Mouse (Mus musculus): ENCODE measurements around the gene Cfi. TPM values are rescaled to one million over a fixed set of nuclear protein-coding genes. Genes with fewer than 3 reads are reported as not detected.

Cfi gene
- polyA plus RNA-seq, 1 experiment from 2014 or later = 0.56 TPM

DNA sequence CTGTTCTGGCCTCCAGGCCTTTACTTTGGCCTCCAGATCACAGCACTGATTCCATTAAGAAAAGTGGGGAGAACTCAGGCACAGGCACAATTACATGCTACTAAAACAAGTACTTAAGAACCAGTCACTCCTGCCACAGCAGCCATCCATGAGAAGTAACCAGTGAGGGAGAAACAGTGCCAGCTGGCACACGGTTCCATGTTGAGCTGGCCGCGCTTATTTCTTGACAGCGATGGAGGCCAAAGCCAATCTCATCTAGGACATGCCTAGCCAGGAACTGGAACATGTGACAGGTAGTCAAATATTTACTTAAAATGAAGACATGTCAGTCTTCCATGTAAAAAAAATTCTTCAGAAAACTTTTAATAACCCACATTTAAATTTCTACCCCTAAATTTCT is 11.5 kb upstream of the Cfi start:
- ATAC-seq (ENCODE audit: low FRiP score) (no peak), DNase-seq (ENCODE audit: low spot score) (no peak)
- Histone ChIP-seq H3K9me3 (ENCODE audit: control insufficient read depth, low read length) (no peaks in the 10 kb centered on the region), H3K4me1 (replicated peaks; ENCODE audit: control insufficient read depth, insufficient read depth, low read length) (no peaks in the 10 kb centered on the region), H3K4me3 (replicated peaks; ENCODE audit: low read length) (no peak overlapping the region), H3K4me2 (replicated peaks) (no peak overlapping the region), H3K27ac (no peak overlapping the region), H3K27me3 (ENCODE audit: control insufficient read depth, insufficient read depth, low read length) (no peaks in the 10 kb centered on the region), H3K9ac (no peak overlapping the region), H3K36me3 (replicated peaks; ENCODE audit: control insufficient read depth, insufficient read depth) (peaks cover 41% of the 10 kb centered on the region)
- WGBS = 97% methylated on average over 4 of the region's 4 CpGs

DNA sequence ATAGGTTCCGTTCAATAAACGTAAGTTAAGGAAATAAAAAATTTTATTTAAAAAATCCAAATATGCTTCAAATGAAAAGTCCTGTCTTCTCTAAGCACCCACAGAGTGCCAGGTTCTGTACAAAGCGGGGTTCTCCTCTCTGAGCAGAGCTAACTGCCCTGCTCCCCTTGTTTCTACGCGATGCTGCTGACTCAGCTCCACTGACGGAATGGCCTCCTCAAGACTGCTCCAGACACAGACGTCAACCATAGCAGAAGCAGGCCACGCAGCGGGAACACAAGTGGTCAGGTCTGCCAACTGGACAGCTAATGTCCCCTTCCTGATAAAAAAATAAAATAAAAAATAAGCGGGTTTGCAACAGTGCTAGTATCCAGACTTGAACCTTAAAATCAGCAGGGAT is 10.8 kb upstream of the Cfi start:
- 93% methylated on average over 10 of the region's 10 CpGs for WGBS

DNA sequence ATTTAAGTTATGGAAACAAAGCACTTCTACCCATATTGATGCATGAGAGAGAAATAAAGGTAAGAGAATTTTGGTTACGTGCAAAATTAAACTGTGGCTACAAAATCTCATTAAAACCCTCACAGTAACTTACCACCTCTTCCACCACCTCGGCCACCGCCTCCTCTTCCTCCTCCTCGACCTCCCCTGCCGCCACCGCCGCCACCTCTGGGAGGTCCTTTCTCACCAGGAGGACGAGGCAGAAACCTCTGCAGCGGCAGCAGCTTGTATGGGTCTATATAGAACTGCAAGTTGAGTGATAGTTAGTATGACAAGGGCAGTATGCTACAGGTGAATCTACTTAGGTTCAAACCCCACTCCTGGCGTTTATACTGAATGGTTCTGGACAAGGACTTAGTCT is 9.0 kb upstream of the Cfi start:
- H3K27ac ChIP-seq = no peak overlapping the region
- H3K4me1 ChIP-seq (replicated peaks; ENCODE audit: control insufficient read depth, insufficient read depth, low read length) = peaks cover 10% of the 10 kb centered on the region
- H3K9ac ChIP-seq = no peak overlapping the region
- no peak overlapping the region for H3K4me2 ChIP-seq (replicated peaks)
- ATAC-seq (ENCODE audit: low FRiP score) (no peak), DNase-seq (ENCODE audit: low spot score) (no peak)
- H3K9me3 ChIP-seq (ENCODE audit: control insufficient read depth, low read length) = no peaks in the 10 kb centered on the region
- H3K27me3 ChIP-seq (ENCODE audit: control insufficient read depth, insufficient read depth, low read length) = no peaks in the 10 kb centered on the region
- WGBS = 89% methylated on average over 10 of the region's 10 CpGs
- H3K36me3 ChIP-seq (replicated peaks; ENCODE audit: control insufficient read depth, insufficient read depth) = peaks cover 41% of the 10 kb centered on the region
- H3K4me3 ChIP-seq (replicated peaks; ENCODE audit: low read length) = no peak overlapping the region

More for the DNA sequence above, 10.8 kb upstream of the Cfi start:
- H3K4me1 ChIP-seq (replicated peaks; ENCODE audit: control insufficient read depth, insufficient read depth, low read length) = peaks cover 6% of the 10 kb centered on the region
- no peak overlapping the region for H3K27ac ChIP-seq
- DNase-seq (ENCODE audit: low spot score) (no peak), ATAC-seq (ENCODE audit: low FRiP score) (no peak)
- no peaks in the 10 kb centered on the region for H3K27me3 ChIP-seq (ENCODE audit: control insufficient read depth, insufficient read depth, low read length)
- peaks cover 41% of the 10 kb centered on the region for H3K36me3 ChIP-seq (replicated peaks; ENCODE audit: control insufficient read depth, insufficient read depth)
- no peak overlapping the region for H3K4me2 ChIP-seq (replicated peaks)
- H3K4me3 ChIP-seq (replicated peaks; ENCODE audit: low read length) = no peak overlapping the region
- no peak overlapping the region for H3K9ac ChIP-seq
- H3K9me3 ChIP-seq (ENCODE audit: control insufficient read depth, low read length) = no peaks in the 10 kb centered on the region

DNA sequence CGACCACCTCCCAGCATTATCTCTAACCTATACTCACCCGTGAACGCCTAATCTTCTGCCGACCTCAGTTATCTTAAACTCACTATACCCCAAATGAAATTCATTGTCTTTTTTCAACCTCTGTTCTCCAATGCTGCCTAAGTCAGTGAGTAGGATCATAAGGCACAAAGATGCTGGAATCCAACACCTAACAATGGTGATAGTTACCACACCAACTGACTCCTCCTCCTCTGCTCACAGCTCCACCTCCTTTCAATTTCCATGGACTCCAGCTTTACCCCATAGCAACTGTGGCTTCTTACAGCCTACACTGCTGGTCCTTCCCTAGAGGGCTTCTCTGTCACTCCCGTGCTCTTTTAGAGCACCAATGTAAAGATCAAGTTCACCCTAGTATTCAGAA is 8.0 kb upstream of the Cfi start:
- ATAC-seq (ENCODE audit: low FRiP score) (no peak), DNase-seq (ENCODE audit: low spot score) (no peak)
- no peak overlapping the region for H3K4me3 ChIP-seq (replicated peaks; ENCODE audit: low read length)
- H3K9me3 ChIP-seq (ENCODE audit: control insufficient read depth, low read length) = no peaks in the 10 kb centered on the region
- H3K27me3 ChIP-seq (ENCODE audit: control insufficient read depth, insufficient read depth, low read length) = no peaks in the 10 kb centered on the region
- H3K36me3 ChIP-seq (replicated peaks; ENCODE audit: control insufficient read depth, insufficient read depth) = peaks cover 41% of the 10 kb centered on the region
- H3K4me1 ChIP-seq (replicated peaks; ENCODE audit: control insufficient read depth, insufficient read depth, low read length) = peaks cover 10% of the 10 kb centered on the region
- H3K27ac ChIP-seq = no peak overlapping the region
- WGBS = 95% methylated on average over 5 of the region's 5 CpGs
- H3K9ac ChIP-seq = no peak overlapping the region
- H3K4me2 ChIP-seq (replicated peaks) = no peak overlapping the region

DNA sequence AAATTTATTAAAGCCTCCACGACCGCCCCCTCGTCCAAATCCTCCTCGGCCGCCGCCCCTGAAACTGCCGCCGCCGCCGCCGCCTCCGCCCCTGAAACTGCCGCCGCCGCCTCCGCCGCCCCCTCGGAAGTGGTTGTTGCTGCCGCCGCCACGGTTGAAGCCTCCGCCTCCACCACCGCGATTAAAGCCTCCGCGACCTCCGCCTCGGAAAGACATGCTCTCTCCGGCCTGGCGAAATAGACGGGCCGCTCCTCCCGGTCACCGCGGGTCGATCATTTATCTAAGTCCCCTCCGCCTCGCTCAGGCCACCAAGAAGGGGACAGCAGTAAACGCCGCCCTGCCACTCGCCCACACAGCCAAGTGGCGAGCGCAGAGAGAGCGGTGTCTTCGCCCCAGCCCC is 5.1 kb upstream of the Cfi start:
- DNase-seq (ENCODE audit: low spot score) = no peak
- peaks cover 18% of the 10 kb centered on the region for H3K36me3 ChIP-seq (replicated peaks; ENCODE audit: control insufficient read depth, insufficient read depth)
- H3K9me3 ChIP-seq (ENCODE audit: control insufficient read depth, low read length) = no peaks in the 10 kb centered on the region
- peak overlapping the region; percentile 85 for H3K4me2 ChIP-seq (replicated peaks)
- peak overlapping the region; percentile 94 for H3K27ac ChIP-seq
- H3K9ac ChIP-seq = peak overlapping the region; percentile 74
- peaks cover 10% of the 10 kb centered on the region for H3K4me1 ChIP-seq (replicated peaks; ENCODE audit: control insufficient read depth, insufficient read depth, low read length)
- under 1% methylated on average over 45 of the region's 45 CpGs for WGBS
- H3K27me3 ChIP-seq (ENCODE audit: control insufficient read depth, insufficient read depth, low read length) = no peaks in the 10 kb centered on the region
- peak overlapping the region; percentile 99 for H3K4me3 ChIP-seq (replicated peaks; ENCODE audit: low read length)
- no peak for ATAC-seq (ENCODE audit: low FRiP score)

DNA sequence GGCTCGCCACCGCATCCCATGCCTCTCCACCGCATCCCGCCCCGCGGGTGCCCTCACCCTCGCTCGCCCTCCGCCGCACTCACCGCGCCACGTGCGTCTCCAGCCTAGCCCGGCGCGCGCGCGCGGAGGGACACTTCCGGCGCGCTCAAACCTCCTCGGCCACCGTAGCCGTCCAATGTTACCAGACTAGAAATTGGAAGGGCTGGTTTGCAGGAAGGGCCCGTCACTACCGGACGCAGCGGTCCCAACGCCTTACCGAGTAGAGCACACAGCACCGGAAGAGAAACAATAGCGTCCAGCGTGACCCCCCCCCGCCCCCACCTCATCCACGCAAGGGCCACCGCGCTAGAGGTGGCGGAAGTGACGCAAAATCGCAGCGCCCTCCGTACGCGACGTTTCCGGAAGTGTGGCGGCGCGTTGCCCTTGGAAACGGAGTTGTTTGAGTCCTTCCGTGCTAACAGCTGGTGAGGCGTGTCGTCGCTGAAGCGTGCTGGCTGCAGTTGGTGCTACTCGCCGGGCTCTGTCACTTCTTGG is 4.6 kb upstream of the Cfi start, which contains the start of gene Gar1:
Gene Gar1, minus strand, starts transcription at position 362 of the 534 bp plus-strand sequence.
- Histone ChIP-seq H3K4me3 (replicated peaks; ENCODE audit: low read length) (peak within 1 kb of the TSS; percentile 99), H3K9ac (peak within 1 kb of the TSS; percentile 74), H3K4me2 (replicated peaks) (peak within 1 kb of the TSS; percentile 85), H3K4me1 (replicated peaks; ENCODE audit: control insufficient read depth, insufficient read depth, low read length) (peaks cover 10% of the 10 kb centered on the region), H3K36me3 (replicated peaks; ENCODE audit: control insufficient read depth, insufficient read depth) (peaks cover 13% of the 10 kb centered on the region), H3K27me3 (ENCODE audit: control insufficient read depth, insufficient read depth, low read length) (no peaks in the 10 kb centered on the region), H3K9me3 (ENCODE audit: control insufficient read depth, low read length) (no peaks in the 10 kb centered on the region), H3K27ac (peak within 1 kb of the TSS; percentile 94)
- WGBS = under 1% methylated on average over 60 of the region's 60 CpGs
- DNase-seq (ENCODE audit: low spot score) (peak; percentile 98), ATAC-seq (ENCODE audit: low FRiP score) (peak; percentile 95)

DNA sequence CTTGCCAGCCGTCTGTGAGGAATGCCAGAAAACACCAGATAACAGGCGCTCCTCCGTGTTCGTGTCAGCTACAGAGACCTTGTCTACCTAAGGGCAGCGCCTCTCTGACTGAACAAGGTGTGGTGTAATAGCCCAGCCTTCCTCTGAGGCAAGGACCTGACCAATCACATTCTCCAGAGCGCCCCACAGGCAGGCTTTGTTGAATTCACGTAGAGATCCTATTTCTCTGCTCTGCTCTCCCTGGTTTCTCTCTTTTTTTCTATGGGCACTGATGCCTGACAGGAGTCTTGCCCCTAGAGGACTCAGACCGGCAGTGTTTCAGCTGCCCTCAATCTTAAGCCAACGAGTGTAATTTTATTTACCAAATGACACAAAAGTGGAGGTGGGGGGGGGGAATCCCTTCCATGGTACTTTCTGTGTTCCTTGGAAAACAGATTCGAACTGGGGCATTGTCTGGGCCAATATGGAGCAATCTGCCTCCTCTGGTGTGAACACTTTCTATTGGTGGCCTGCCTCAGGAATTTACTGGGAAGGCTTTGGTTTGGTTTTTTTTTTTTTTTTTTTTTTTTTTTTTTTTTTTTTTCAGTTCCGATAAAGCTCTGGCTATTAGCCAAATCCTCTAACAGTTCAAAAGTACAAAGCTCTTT is 490 bp downstream of the Cfi start:
- no peaks in the 10 kb centered on the region for H3K9me3 ChIP-seq (ENCODE audit: control insufficient read depth, low read length)
- H3K27me3 ChIP-seq (ENCODE audit: control insufficient read depth, insufficient read depth, low read length) = no peaks in the 10 kb centered on the region
- H3K27ac ChIP-seq = no peak overlapping the region
- ATAC-seq (ENCODE audit: low FRiP score) = no peak
- H3K9ac ChIP-seq = no peak overlapping the region
- peak overlapping the region; percentile 28 for H3K4me2 ChIP-seq (replicated peaks)
- WGBS = 21% methylated on average over 11 of the region's 11 CpGs
- no peak for DNase-seq (ENCODE audit: low spot score)
- H3K4me3 ChIP-seq (replicated peaks; ENCODE audit: low read length) = no peak overlapping the region
- H3K4me1 ChIP-seq (replicated peaks; ENCODE audit: control insufficient read depth, insufficient read depth, low read length) = no peaks in the 10 kb centered on the region
- no peaks in the 10 kb centered on the region for H3K36me3 ChIP-seq (replicated peaks; ENCODE audit: control insufficient read depth, insufficient read depth)

DNA sequence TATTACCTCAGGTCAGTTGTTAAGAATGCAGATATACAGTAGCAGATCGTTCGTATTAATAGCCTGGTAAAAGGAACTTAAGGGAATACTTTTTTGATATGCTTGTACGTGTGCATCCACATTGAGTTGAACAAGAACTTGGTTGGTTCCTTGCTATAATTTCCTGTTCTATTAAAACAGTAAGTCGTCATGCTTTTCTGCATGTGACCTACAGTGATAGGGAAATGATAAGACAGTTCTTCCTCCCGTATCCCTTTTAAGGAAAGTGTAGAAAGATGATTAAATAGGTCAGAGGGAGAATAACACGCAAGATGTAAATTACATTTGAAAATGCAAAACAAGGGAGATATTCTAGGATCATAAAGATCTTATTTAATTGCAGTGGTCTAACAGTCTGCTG is 1.3 kb downstream of the Cfi start:
- DNase-seq (ENCODE audit: low spot score) (no peak), ATAC-seq (ENCODE audit: low FRiP score) (no peak)
- whole genome bisulfite sequencing = 94% methylated on average over 6 of the region's 6 CpGs
- no peak overlapping the region for H3K4me3 ChIP-seq (replicated peaks; ENCODE audit: low read length)
- no peak overlapping the region for H3K27ac ChIP-seq
- H3K4me1 ChIP-seq (replicated peaks; ENCODE audit: control insufficient read depth, insufficient read depth, low read length) = no peaks in the 10 kb centered on the region
- no peak overlapping the region for H3K4me2 ChIP-seq (replicated peaks)
- H3K9ac ChIP-seq = no peak overlapping the region
- no peaks in the 10 kb centered on the region for H3K36me3 ChIP-seq (replicated peaks; ENCODE audit: control insufficient read depth, insufficient read depth)
- no peaks in the 10 kb centered on the region for H3K27me3 ChIP-seq (ENCODE audit: control insufficient read depth, insufficient read depth, low read length)
- H3K9me3 ChIP-seq (ENCODE audit: control insufficient read depth, low read length) = no peaks in the 10 kb centered on the region

DNA sequence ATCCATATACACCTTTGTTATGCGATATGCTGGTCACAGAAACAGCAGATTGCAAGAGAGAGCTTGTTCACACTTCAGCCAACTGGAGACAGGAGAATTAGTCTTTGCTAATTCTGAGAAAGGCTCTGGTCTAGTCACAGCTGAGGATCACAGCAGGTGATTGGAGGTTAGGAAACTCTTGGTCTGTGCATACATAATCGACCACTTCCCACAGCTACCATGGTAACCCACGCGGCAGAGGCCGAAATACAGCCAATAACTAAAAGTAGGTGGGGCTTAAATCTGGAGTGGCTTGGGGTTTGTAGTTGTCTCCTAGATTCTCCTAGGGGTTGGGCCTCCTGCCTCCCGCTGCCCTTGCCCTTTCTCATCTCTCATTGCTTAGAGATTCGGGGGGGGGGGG is 2.3 kb downstream of the Cfi start:
- no peak overlapping the region for H3K4me2 ChIP-seq (replicated peaks)

More for the DNA sequence above, 2.3 kb downstream of the Cfi start:
- Histone ChIP-seq H3K27me3 (ENCODE audit: control insufficient read depth, insufficient read depth, low read length) (no peaks in the 10 kb centered on the region), H3K9me3 (ENCODE audit: control insufficient read depth, low read length) (no peaks in the 10 kb centered on the region), H3K9ac (no peak overlapping the region), H3K4me1 (replicated peaks; ENCODE audit: control insufficient read depth, insufficient read depth, low read length) (no peaks in the 10 kb centered on the region), H3K27ac (no peak overlapping the region), H3K4me3 (replicated peaks; ENCODE audit: low read length) (no peak overlapping the region), H3K36me3 (replicated peaks; ENCODE audit: control insufficient read depth, insufficient read depth) (no peaks in the 10 kb centered on the region)
- DNase-seq (ENCODE audit: low spot score) = no peak
- 35% methylated on average over 7 of the region's 7 CpGs for WGBS
- ATAC-seq (ENCODE audit: low FRiP score) = no peak
